11 mouse cellular contexts compared by ENCODE assay signal in the genomic region with DNA sequence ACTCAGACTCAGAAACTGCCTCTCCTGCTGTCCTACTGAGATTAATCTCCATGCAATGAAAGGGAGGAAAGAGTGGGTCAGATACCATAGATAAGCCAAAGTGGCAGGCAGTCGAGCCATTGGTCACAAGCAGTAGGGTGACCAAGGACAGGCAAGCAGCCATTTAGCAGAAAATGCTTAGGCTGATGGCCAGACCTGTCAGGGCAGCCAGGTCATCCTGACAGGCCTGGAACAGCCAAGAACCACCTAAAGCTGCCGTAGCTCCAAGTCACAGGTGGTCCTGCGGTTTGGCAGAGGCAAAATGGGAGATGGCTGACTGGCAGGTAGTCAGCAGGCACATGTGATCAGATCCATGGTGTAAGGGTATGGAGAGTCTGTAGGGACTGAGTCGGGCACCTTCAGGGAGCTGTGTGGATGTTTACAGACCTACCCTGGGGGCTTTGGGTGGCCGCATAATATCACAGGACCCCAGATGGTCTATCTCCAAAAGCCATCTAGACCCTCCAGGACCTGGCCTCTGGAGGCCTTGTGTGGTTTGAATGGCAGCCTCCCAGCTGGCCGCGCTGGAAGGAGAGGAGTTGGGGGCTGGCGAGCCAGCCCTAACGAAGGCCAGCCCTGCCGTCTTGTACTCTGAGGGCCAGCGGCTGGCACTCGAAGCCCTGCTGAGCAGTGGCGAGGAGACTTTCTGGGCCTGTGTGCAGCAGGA. TPM values are rescaled to one million over a fixed set of nuclear protein-coding genes. Genes with fewer than 3 reads are reported as not detected.
A peak's percentile ranks its signal among the peaks of the same experiment; 100 is the strongest.
DNase-seq lines count a peak whose midpoint lies in the region; ATAC-seq lines count a peak whose summit lies in the region.
"Had no signal": no experiment of that assay in that cellular context is flagged by ENCODE, and none has a peak within 500 bp of the region (broad histone marks: within the 10 kb centered on the region; RNA-seq: fewer than 3 reads in every experiment).

No protein-coding gene starts in this region.

- 0 out of 2 replicates have a peak overlapping the region, but pooled peaks have one; percentile 35 for H3K9ac ChIP-seq in hindbrain, embryonic 13.5 days
- no peak overlapping the region for H3K9ac ChIP-seq in hindbrain, embryonic 11.5 days (ENCODE audit: low read depth, low read length)
- peak overlapping the region; percentile 49 for H3K9ac ChIP-seq in intestine, embryonic 16.5 days (ENCODE audit: low read depth, low read length)
- H3K9ac ChIP-seq: limb, embryonic 13.5 days had no signal

- H3K4me2 ChIP-seq in hindbrain, embryonic 13.5 days: no peak overlapping the region
- no peak overlapping the region for H3K4me2 ChIP-seq in hindbrain, embryonic 11.5 days (replicated peaks; ENCODE audit: low read depth, low read length)
- peak overlapping the region; percentile 55 for H3K4me2 ChIP-seq in intestine, embryonic 16.5 days (ENCODE audit: low read depth, low read length)
- H3K4me2 ChIP-seq: limb, embryonic 13.5 days had no signal

- no peak for ATAC-seq in hindbrain, embryonic 13.5 days (ENCODE audit: low FRiP score)
- ATAC-seq in hindbrain, embryonic 11.5 days (ENCODE audit: low FRiP score): no peak
- no peak for ATAC-seq in intestine, embryonic 16.5 days
- no peak for ATAC-seq in erythroid progenitor cell, adult 5-6 weeks (replicated peaks; ENCODE audit: low FRiP score, poor library complexity, severe bottlenecking)
- ATAC-seq: Patski had no signal

- no peaks in the 10 kb centered on the region for H3K9me3 ChIP-seq in hindbrain, embryonic 13.5 days
- H3K9me3 ChIP-seq in hindbrain, embryonic 11.5 days (ENCODE audit: control insufficient read depth, low read length): no peaks in the 10 kb centered on the region
- H3K9me3 ChIP-seq in intestine, embryonic 16.5 days (ENCODE audit: control insufficient read depth, low read length): no peaks in the 10 kb centered on the region
- H3K9me3 ChIP-seq: limb, embryonic 13.5 days had no signal

- no peak for DNase-seq in hindbrain, embryonic 11.5 days (ENCODE audit: low spot score)
- DNase-seq in 416B (ENCODE audit: low read depth) (peak; percentile 40), A20 (ENCODE audit: low read depth, low spot score) (peak; percentile 14)
- no peak for DNase-seq in embryo, embryonic 10.5 days (ENCODE audit: low spot score)
- DNase-seq: kidney, postnatal 14 days had no signal

- no peak overlapping the region for H3K4me3 ChIP-seq in hindbrain, embryonic 13.5 days
- no peak overlapping the region for H3K4me3 ChIP-seq in hindbrain, embryonic 11.5 days (ENCODE audit: low read depth, low read length)
- H3K4me3 ChIP-seq in intestine, embryonic 16.5 days (ENCODE audit: low read length): peak overlapping the region; percentile 42
- H3K4me3 ChIP-seq: limb, embryonic 13.5 days had no signal

- H3K36me3 ChIP-seq in hindbrain, embryonic 13.5 days: peaks cover 76% of the 10 kb centered on the region
- peaks cover 11% of the 10 kb centered on the region for H3K36me3 ChIP-seq in hindbrain, embryonic 11.5 days (ENCODE audit: control insufficient read depth, insufficient read depth, low read length)
- H3K36me3 ChIP-seq in intestine, embryonic 16.5 days (ENCODE audit: control insufficient read depth, insufficient read depth, low read length): peaks cover 27% of the 10 kb centered on the region

- 55% methylated on average over 13 of the region's 13 CpGs for WGBS in hindbrain, embryonic 13.5 days
- WGBS in hindbrain, embryonic 11.5 days: 71% methylated on average over 13 of the region's 13 CpGs
- WGBS in intestine, embryonic 16.5 days: 71% methylated on average over 13 of the region's 13 CpGs

- peaks cover 36% of the 10 kb centered on the region for H3K4me1 ChIP-seq in hindbrain, embryonic 13.5 days (replicated peaks)
- peaks cover 6% of the 10 kb centered on the region for H3K4me1 ChIP-seq in hindbrain, embryonic 11.5 days (replicated peaks; ENCODE audit: control insufficient read depth, insufficient read depth, low read length)
- H3K4me1 ChIP-seq in intestine, embryonic 16.5 days (ENCODE audit: control insufficient read depth, insufficient read depth, low read length): peaks cover 29% of the 10 kb centered on the region

- H3K27ac ChIP-seq in hindbrain, embryonic 13.5 days: peak overlapping the region; percentile 23; the same call in 1 of the 2 replicates
- H3K27ac ChIP-seq in hindbrain, embryonic 11.5 days (ENCODE audit: low read depth, low read length): no peak overlapping the region
- H3K27ac ChIP-seq in intestine, embryonic 16.5 days (ENCODE audit: low read length): peak overlapping the region; percentile 42
- H3K27ac ChIP-seq: limb, embryonic 13.5 days had no signal

- H3K27me3 ChIP-seq in hindbrain, embryonic 13.5 days: no peaks in the 10 kb centered on the region
- no peaks in the 10 kb centered on the region for H3K27me3 ChIP-seq in hindbrain, embryonic 11.5 days (ENCODE audit: control insufficient read depth, insufficient read depth, low read length)
- H3K27me3 ChIP-seq in intestine, embryonic 16.5 days (replicated peaks; ENCODE audit: control insufficient read depth, insufficient read depth, low read length): no peaks in the 10 kb centered on the region
- H3K27me3 ChIP-seq: limb, embryonic 13.5 days; Patski had no signal

RNA-seq across cellular contexts. Expression of a gene that starts 0.8 kb away (rescaled TPM):
- polyA plus RNA-seq in hindbrain, embryonic 13.5 days (2015; fragmentation: Nextera tagmentation; extraction: Ambion mirVana): 0.48 and 0.83 TPM in 2 replicates
- polyA plus RNA-seq in hindbrain, embryonic 11.5 days (2014; fragmentation: Nextera tagmentation; extraction: Ambion mirVana): 0.80 TPM in 2 replicates
- polyA plus RNA-seq in intestine, embryonic 16.5 days (2015; fragmentation: Nextera tagmentation; extraction: Ambion mirVana): 30.9 and 34.2 TPM in 2 replicates
- total RNA-seq in erythroid progenitor cell, adult 5-6 weeks (2015; ENCODE audit: low replicate concordance): not detected in 2 replicates
- not detected in 2 replicates for total RNA-seq in erythroid progenitor cell, adult 5-6 weeks (2017; ENCODE audit: low replicate concordance)

RNA-seq across cellular contexts. Expression of a gene that starts 3.8 kb away (rescaled TPM):
- polyA plus RNA-seq in hindbrain, embryonic 13.5 days (2015; fragmentation: Nextera tagmentation; extraction: Ambion mirVana): not detected in 2 replicates
- polyA plus RNA-seq in hindbrain, embryonic 11.5 days (2014; fragmentation: Nextera tagmentation; extraction: Ambion mirVana): not detected in 2 replicates
- polyA plus RNA-seq in intestine, embryonic 16.5 days (2015; fragmentation: Nextera tagmentation; extraction: Ambion mirVana): 0.86 and 1.0 TPM in 2 replicates
- not detected in 2 replicates for total RNA-seq in erythroid progenitor cell, adult 5-6 weeks (2015; ENCODE audit: low replicate concordance)
- total RNA-seq in erythroid progenitor cell, adult 5-6 weeks (2017; ENCODE audit: low replicate concordance): not detected in 2 replicates
- total RNA-seq: gastrocnemius, postnatal 36 days had no signal
- polyA plus RNA-seq: limb, embryonic 13.5 days; Patski had no signal

RNA-seq across cellular contexts. Expression of a gene that starts 4.0 kb away (rescaled TPM):
- 24.1 and 25.0 TPM in 2 replicates for polyA plus RNA-seq in hindbrain, embryonic 13.5 days (2015; fragmentation: Nextera tagmentation; extraction: Ambion mirVana)
- polyA plus RNA-seq in hindbrain, embryonic 11.5 days (2014; fragmentation: Nextera tagmentation; extraction: Ambion mirVana): 13.6 and 17.6 TPM in 2 replicates
- polyA plus RNA-seq in intestine, embryonic 16.5 days (2015; fragmentation: Nextera tagmentation; extraction: Ambion mirVana): 55.6 and 59.2 TPM in 2 replicates
- 9.6 and 12.6 TPM in 2 replicates for total RNA-seq in erythroid progenitor cell, adult 5-6 weeks (2015; ENCODE audit: low replicate concordance)
- total RNA-seq in erythroid progenitor cell, adult 5-6 weeks (2017; ENCODE audit: low replicate concordance): 4.8 and 9.4 TPM in 2 replicates

RNA-seq across cellular contexts. Expression of a gene that starts 6.5 kb away (rescaled TPM):
- 626 and 633 TPM in 2 replicates for polyA plus RNA-seq in hindbrain, embryonic 13.5 days (2015; fragmentation: Nextera tagmentation; extraction: Ambion mirVana)
- polyA plus RNA-seq in hindbrain, embryonic 11.5 days (2014; fragmentation: Nextera tagmentation; extraction: Ambion mirVana): 904 and 927 TPM in 2 replicates
- 1,070 and 1,157 TPM in 2 replicates for polyA plus RNA-seq in intestine, embryonic 16.5 days (2015; fragmentation: Nextera tagmentation; extraction: Ambion mirVana)
- 522 and 544 TPM in 2 replicates for total RNA-seq in erythroid progenitor cell, adult 5-6 weeks (2015; ENCODE audit: low replicate concordance)
- total RNA-seq in erythroid progenitor cell, adult 5-6 weeks (2017; ENCODE audit: low replicate concordance): 281 and 297 TPM in 2 replicates

RNA-seq across cellular contexts. Expression of a gene that starts 16.9 kb away (rescaled TPM):
- polyA plus RNA-seq in hindbrain, embryonic 13.5 days (2015; fragmentation: Nextera tagmentation; extraction: Ambion mirVana): 2.9 and 3.6 TPM in 2 replicates
- 2.2 and 2.8 TPM in 2 replicates for polyA plus RNA-seq in hindbrain, embryonic 11.5 days (2014; fragmentation: Nextera tagmentation; extraction: Ambion mirVana)
- 2.3 and 3.2 TPM in 2 replicates for polyA plus RNA-seq in intestine, embryonic 16.5 days (2015; fragmentation: Nextera tagmentation; extraction: Ambion mirVana)
- 1.3 and 2.5 TPM in 2 replicates for total RNA-seq in erythroid progenitor cell, adult 5-6 weeks (2015; ENCODE audit: low replicate concordance)
- 1.7 and 2.6 TPM in 2 replicates for total RNA-seq in erythroid progenitor cell, adult 5-6 weeks (2017; ENCODE audit: low replicate concordance)

Comparison
In these comparisons a context has a peak if more than half of its experiments do, and no peak if none do; other contexts are left out.
1. DNase-seq: peak in 416B (single experiment) and A20 (single experiment); none in hindbrain, embryonic 11.5 days (single experiment) and embryo, embryonic 10.5 days (single experiment).
2. RNA of a gene that starts 0.8 kb away (polyA plus RNA-seq): 30.9 to 34.2 TPM in intestine, embryonic 16.5 days; 0.80 TPM in hindbrain, embryonic 11.5 days and 0.48 to 0.83 TPM in hindbrain, embryonic 13.5 days; every median in the first group is over 10 times any median in the second.